Mouse (Mus musculus) skeletal muscle tissue, postnatal 0 days (tissue): Measurements from ENCODE around the gene Agmat. TPM values are rescaled to one million over a fixed set of nuclear protein-coding genes. Genes with fewer than 3 reads are reported as not detected.

Experiments
- polyA plus RNA-seq: library from polyadenylated mRNA; unstranded; fragments of >200 nt; fragmentation: Nextera tagmentation; extraction: Ambion mirVana; gene quantifications from 2 replicates; pipeline ENCODE4 v1.2.1, GENCODE M21; 2015

The Agmat gene
- 0.63 and 0.83 TPM in 2 replicates for polyA plus RNA-seq

GRCm38 (mm10) chr4:141746578-141747346 lies at the start of gene Agmat:
Agmat (plus strand) TSS chr4:141746672.

GRCm38 (mm10) chr4:141722731-141723672 lies 23.5 kb upstream of the Agmat start, which contains the start of gene Ddi2:
Ddi2 (minus strand) TSS chr4:141723419.

DNA sequence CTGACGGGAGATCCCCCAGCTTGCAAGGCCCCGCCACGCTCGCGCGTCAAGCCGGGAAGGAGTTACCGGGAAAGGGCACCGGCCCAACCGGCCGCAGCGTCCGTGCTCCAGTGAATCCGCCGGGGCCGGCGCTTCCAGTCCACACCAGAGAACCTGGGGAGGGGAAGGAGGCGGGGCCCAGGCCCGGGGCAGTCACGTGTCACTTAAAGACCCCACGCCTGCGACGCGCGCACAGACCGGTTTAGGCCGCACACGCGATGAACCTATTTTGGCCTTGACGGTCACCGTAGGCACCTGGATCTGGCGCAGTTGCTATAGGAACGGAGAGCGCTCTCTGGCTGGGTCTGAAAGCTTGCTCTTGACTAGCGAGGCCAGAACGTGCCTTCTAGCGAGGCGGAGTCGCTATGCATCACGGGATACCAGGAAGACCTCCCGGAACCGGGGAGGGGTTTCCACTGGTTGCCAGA lies 44.1 kb downstream of the Agmat start, which contains the start of gene Dnajc16:
Gene Dnajc16, minus strand, starts transcription at position 408 of the 467 bp plus-strand sequence.

DNA sequence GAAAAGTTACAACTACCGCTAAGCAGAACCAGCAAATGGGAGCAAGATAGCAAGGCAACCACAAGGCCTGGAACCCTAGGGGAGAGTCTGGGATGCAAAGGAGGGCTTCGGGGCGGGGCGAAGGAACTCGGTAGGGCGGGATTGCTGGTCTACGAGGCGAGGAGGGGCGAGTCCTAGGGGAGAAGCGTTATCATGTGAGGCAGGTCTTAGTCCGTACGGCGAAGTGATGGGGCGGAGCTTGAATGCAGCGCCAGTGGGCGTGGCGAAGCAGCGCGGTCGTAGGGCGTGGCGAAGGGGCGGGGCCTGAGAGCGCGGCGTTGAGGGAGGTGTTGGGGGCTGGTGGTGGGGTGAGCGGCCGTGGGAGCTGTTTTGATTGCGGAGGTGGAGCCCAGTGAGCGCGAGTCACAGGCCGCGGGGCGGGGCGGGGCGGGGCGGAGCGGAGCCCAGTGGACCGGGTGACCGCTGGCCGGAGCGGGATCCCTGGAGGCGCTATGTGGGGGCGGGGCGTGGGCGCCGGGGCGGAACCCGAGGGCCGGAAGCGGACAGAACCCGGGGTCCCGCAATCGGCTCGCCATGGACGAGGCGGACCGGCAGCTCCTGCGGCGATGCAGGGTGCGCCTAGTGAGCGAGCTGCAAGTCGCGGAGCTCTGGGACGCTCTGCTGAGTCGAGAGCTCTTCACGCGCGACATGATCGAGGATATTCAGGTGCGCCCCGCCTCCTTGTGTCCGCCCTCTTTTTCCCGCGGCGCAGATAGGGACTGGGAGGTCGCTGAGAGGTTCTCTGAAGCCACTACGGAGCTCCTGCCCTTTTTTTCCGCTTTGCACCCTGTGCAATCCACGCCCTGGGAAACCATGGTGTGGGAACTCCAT lies 47.0 kb downstream of the Agmat start, which contains the start of gene Casp9:
Gene Casp9, plus strand, starts transcription at position 331 of the 870 bp plus-strand sequence.

Other genes with a start within 250 kb of the Agmat start
- gene Spen, start 208.1 kb upstream of the Agmat start, polyA plus RNA-seq = 2.7 and 3.3 TPM in 2 replicates
- 7.2 and 9.5 TPM in 2 replicates for gene Fblim1, start 140.6 kb upstream of the Agmat start, polyA plus RNA-seq
- gene Tmem82, start 128.0 kb upstream of the Agmat start, polyA plus RNA-seq = 4.8 and 5.6 TPM in 2 replicates
- 22.5 and 27.9 TPM in 2 replicates for gene Slc25a34, start 122.9 kb upstream of the Agmat start, polyA plus RNA-seq
- gene Plekhm2, start 81.8 kb upstream of the Agmat start, polyA plus RNA-seq = 4.0 and 4.2 TPM in 2 replicates
- gene Rsc1a1, start 61.1 kb upstream of the Agmat start, polyA plus RNA-seq = 2.4 TPM in 1 of 2 replicates, not detected in the other
- gene Ddi2, start 23.3 kb upstream of the Agmat start, polyA plus RNA-seq = 14.3 and 15.1 TPM in 2 replicates
- gene Dnajc16, start 44.3 kb downstream of the Agmat start, polyA plus RNA-seq = 2.2 and 2.5 TPM in 2 replicates
- gene Casp9, start 46.9 kb downstream of the Agmat start, polyA plus RNA-seq = 6.4 and 6.7 TPM in 2 replicates
- gene Cela2a, start 79.5 kb downstream of the Agmat start, polyA plus RNA-seq = not detected in 2 replicates
- not detected in 2 replicates for gene Ctrc, start 99.7 kb downstream of the Agmat start, polyA plus RNA-seq
- gene Efhd2, start 128.2 kb downstream of the Agmat start, polyA plus RNA-seq = 76.6 and 80.5 TPM in 2 replicates